Mouse (Mus musculus) testis, adult 2 months (tissue): ENCODE measurements around the gene Cdiptos.

Experiments used
- CTCF ChIP-seq: fragments of 200-500 bp; IDR thresholded peaks from 2 replicates; pipeline ENCODE4 v1.5.1; 2012; ENCODE audit warnings: low read depth, mild to moderate bottlenecking, inconsistent platforms, low read length, moderate library complexity; ENCODE audit not compliant: control insufficient read depth, insufficient read depth, insufficient replicate concordance
- POLR2A ChIP-seq: fragments of 200-500 bp; IDR thresholded peaks from 2 replicates; pipeline ENCODE4 v1.6.1; 2012; ENCODE audit warnings: low read depth, mild to moderate bottlenecking, inconsistent platforms, low read length, moderate library complexity; ENCODE audit not compliant: control insufficient read depth

GRCm38 (mm10) chr7:127012374-127012773 lies 36.5 kb upstream of the Cdiptos start:
- TF ChIP-seq CTCF (no peak), POLR2A (no peak)
